Mouse (Mus musculus) kidney, embryonic 16.5 days (tissue): ENCODE results near the gene Mum1. TPM values are rescaled to one million over a fixed set of nuclear protein-coding genes. Genes with fewer than 3 reads are reported as not detected.

ENCODE experiments used
- ATAC-seq: fragments of 200-750 bp; cut with Nextera tagmentation; 2 replicates; pipeline ENCODE4 v1.8.0; 2017; ENCODE audit warnings: moderate TSS enrichment; ENCODE audit not compliant: low FRiP score, low TSS enrichment
- H3K27ac ChIP-seq: fragments of 300-500 bp; sonication (generic); 2 replicates; pipeline ENCODE4 v1.5.1; 2014; ENCODE audit warnings: low read length
- H3K27me3 ChIP-seq: fragments of 300-500 bp; sonication (generic); 2 replicates; pipeline ENCODE4 v1.6.1; 2014; ENCODE audit warnings: low read length, control low read depth, mixed read lengths; ENCODE audit not compliant: insufficient read depth
- H3K36me3 ChIP-seq: fragments of 300-500 bp; sonication (generic); 2 replicates; pipeline ENCODE4 v1.6.1; 2014; ENCODE audit warnings: low read length, control low read depth, mixed read lengths; ENCODE audit not compliant: insufficient read depth
- H3K4me1 ChIP-seq: fragments of 300-500 bp; sonication (generic); 2 replicates; pipeline ENCODE4 v1.6.1; 2014; ENCODE audit warnings: low read length, control low read depth, mixed read lengths; ENCODE audit not compliant: insufficient read depth
- H3K4me2 ChIP-seq: fragments of 300-500 bp; sonication (generic); replicated peaks from 2 replicates; pipeline ENCODE4 v1.6.1; 2014; ENCODE audit warnings: low read depth, low read length
- H3K4me3 ChIP-seq: fragments of 300-500 bp; sonication (generic); 2 replicates; pipeline ENCODE4 v1.5.1; 2014; ENCODE audit warnings: mild to moderate bottlenecking, low read length
- H3K9ac ChIP-seq: fragments of 300-500 bp; sonication (generic); replicated peaks from 2 replicates; pipeline ENCODE4 v1.6.1; 2014; ENCODE audit warnings: low read length
- H3K9me3 ChIP-seq: fragments of 300-500 bp; sonication (generic); 2 replicates; pipeline ENCODE4 v1.6.1; 2016; ENCODE audit warnings: low read length, control low read depth
- WGBS: fragments of 180-500 bp; shearing (Covaris S2); extraction: QIAGEN DNeasy Blood & Tissue Kit; methylation state at CpG from one replicate; pipeline ENCODE4 v1.1.7; 2014; 5-methylcytosine and 5-hydroxymethylcytosine counted together
- polyA plus RNA-seq: library from polyadenylated mRNA; unstranded; fragments of >200 nt; fragmentation: Nextera tagmentation; extraction: Ambion mirVana; gene quantifications from 2 replicates; pipeline ENCODE4 v1.2.1, GENCODE M21; 2015

Gene Mum1
- polyA plus RNA-seq, 1 experiment from 2014 or later = 74.6 TPM

- Histone ChIP-seq H3K9ac (peak overlapping the region; percentile 79), H3K36me3 (peaks cover 14% of the 10 kb centered on the region; the same call in 1 of the 2 replicates), H3K4me2 (peak overlapping the region; percentile 94), H3K27ac (peak overlapping the region; percentile 100), H3K27me3 (no peaks in the 10 kb centered on the region), H3K4me1 (peaks cover 39% of the 10 kb centered on the region), H3K9me3 (no peaks in the 10 kb centered on the region), H3K4me3 (peak overlapping the region; percentile 63)
- WGBS = 73% methylated on average over 12 of the region's 12 CpGs
- ATAC-seq = no peak
Observed at GRCm38 (mm10) chr10:80262169-80262568, 35.9 kb downstream of the Mum1 start.

DNA sequence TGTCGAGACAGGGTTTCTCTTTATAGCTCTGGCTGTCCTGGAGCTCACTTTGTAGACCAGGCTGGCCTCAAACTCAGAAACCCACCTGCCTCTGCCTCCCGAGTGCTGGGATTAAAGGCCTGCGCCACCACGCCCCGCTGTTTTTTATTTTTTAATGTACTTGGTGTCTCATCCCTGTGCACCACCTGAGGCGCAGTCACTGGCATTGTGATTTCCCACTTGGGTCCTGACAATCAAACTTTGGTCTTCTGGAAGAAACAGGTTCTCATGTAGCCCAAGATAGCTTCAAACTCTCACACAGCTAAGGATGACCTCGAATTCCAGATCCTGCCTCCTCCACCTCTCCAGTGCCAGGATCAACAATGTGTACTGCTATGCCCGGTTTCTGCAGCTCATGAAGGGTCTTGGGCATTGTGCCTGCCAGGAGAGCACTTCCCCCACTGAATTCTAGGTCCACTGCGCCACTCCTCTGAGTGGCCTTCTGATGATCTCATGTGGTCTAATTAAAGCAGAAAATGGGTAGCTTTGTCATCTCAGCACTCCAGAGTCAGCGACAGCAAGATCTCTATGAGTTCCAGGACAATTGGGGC is 36.6 kb downstream of the Mum1 start:
- no peaks in the 10 kb centered on the region for H3K27me3 ChIP-seq
- peaks cover 46% of the 10 kb centered on the region for H3K4me1 ChIP-seq
- no peak overlapping the region for H3K9ac ChIP-seq
- H3K27ac ChIP-seq = no peak overlapping the region
- peaks cover 14% of the 10 kb centered on the region; the same call in 1 of the 2 replicates for H3K36me3 ChIP-seq
- no peak overlapping the region for H3K4me3 ChIP-seq
- ATAC-seq = no peak
- H3K4me2 ChIP-seq = no peak overlapping the region
- no peaks in the 10 kb centered on the region for H3K9me3 ChIP-seq
- WGBS = 92% methylated on average over 10 of the region's 10 CpGs

DNA sequence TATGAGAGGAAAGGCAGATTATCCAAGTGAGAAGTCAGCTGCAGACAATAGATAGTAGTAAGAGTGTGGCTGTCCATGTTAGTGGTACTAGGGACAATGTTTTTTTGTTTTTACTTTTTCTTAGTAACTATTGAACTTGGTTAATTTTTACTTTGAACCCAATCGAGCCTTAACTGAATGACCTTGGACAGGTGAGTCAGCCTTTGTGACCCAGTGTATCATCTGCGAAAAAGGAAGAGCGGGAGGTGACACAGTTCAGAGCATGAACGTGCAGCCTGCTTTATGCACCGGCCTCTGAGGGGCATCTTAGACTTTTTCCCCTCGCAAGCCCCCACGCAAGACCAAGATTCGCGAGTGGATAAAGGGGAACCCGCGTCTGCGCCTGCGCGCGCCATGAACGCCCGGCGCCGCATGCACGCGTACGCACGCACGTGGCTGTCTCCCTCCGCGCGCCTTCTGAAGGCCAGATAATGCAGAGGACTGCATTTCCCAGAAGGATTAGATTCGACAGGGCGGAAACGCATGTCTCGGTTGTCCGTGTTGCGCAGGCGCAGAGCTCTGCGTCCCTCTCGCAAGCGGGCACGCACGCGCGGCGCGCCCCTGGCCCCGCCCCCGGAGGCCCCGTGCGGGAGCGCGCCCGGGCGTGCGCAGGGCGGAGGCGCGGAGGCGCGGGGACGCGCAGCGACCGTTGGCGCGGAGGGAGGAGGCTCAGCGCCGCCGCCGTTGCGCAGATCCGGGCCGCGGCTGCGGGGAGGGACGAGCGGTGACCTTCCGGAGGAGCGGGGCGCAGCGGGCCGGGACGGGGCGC is 38.3 kb downstream of the Mum1 start:
- 1% methylated on average over 59 of the region's 81 CpGs for WGBS
- Histone ChIP-seq H3K9ac (peak overlapping the region; percentile 97), H3K4me2 (peak overlapping the region; percentile 72), H3K9me3 (no peaks in the 10 kb centered on the region), H3K4me3 (peak overlapping the region; percentile 98), H3K36me3 (0 out of 2 replicates have a peak, but pooled peaks cover 6% of the 10 kb centered on the region), H3K27ac (peak overlapping the region; percentile 72), H3K27me3 (no peaks in the 10 kb centered on the region), H3K4me1 (peaks cover 45% of the 10 kb centered on the region)
- peak; percentile 40 for ATAC-seq

DNA sequence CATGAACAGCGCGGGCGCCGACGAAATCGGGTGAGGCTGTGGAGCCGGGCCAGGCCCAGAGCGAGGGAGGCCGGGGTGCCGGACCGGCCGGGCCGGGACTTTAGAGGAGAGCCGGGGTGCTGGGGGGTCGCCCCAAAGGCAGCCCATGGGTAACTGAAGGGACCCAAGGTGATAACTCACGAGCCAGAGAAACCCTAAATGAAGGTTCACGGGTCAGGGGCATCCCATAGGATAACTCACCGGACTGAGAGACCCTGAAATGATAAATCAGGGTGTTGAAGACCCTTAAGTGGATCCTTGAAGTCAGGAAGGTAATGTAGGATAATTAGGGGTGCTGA is 38.9 kb downstream of the Mum1 start:
- Histone ChIP-seq H3K36me3 (0 out of 2 replicates have a peak, but pooled peaks cover 6% of the 10 kb centered on the region), H3K4me3 (peak overlapping the region; percentile 98), H3K4me1 (peaks cover 42% of the 10 kb centered on the region), H3K4me2 (peak overlapping the region; percentile 72), H3K9ac (peak overlapping the region; percentile 97), H3K9me3 (no peaks in the 10 kb centered on the region), H3K27me3 (no peaks in the 10 kb centered on the region), H3K27ac (peak overlapping the region; percentile 72)
- no peak for ATAC-seq
- under 1% methylated on average over 18 of the region's 18 CpGs for WGBS

- H3K4me2 ChIP-seq = no peak overlapping the region
- no peak overlapping the region for H3K9ac ChIP-seq
- ATAC-seq = no peak
- 87% methylated on average over 2 of the region's 2 CpGs for WGBS
- no peak overlapping the region for H3K27ac ChIP-seq
- peaks cover 19% of the 10 kb centered on the region for H3K36me3 ChIP-seq
- no peak overlapping the region for H3K4me3 ChIP-seq
- no peaks in the 10 kb centered on the region for H3K9me3 ChIP-seq
- no peaks in the 10 kb centered on the region for H3K27me3 ChIP-seq
- peaks cover 36% of the 10 kb centered on the region for H3K4me1 ChIP-seq
Observed at GRCm38 (mm10) chr10:80270099-80270498, 43.9 kb downstream of the Mum1 start.

DNA sequence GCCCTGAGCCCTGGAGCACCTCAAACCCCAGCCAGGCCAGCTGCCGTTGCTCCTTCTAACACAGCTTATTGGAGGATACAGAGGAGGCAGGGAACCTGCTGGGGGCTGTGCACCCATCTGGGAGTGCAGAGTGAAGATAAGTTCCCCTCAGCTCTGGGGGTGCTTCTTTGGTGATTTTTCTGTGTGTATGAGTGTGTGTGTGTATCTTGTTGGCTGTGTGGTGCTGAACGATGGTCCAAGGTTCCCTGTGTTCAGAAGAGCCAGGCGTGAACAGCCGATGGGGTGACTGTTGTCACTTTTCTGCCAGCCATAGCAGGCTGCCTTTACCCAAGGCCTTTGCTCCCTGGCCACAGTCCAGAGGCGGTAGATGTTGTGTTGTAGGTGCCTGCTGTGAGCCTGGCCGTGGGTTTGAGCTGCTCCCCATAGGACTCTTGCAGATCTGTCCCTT is 44.5 kb downstream of the Mum1 start:
- Histone ChIP-seq H3K4me3 (no peak overlapping the region), H3K27me3 (no peaks in the 10 kb centered on the region), H3K36me3 (peaks cover 24% of the 10 kb centered on the region), H3K4me1 (peaks cover 34% of the 10 kb centered on the region), H3K9me3 (no peaks in the 10 kb centered on the region), H3K4me2 (no peak overlapping the region), H3K27ac (no peak overlapping the region), H3K9ac (no peak overlapping the region; the same call in 1 of the 2 replicates)
- ATAC-seq = no peak
- WGBS = 81% methylated on average over 6 of the region's 6 CpGs

- Histone ChIP-seq H3K9ac (no peak overlapping the region; the same call in 1 of the 2 replicates), H3K4me1 (peaks cover 28% of the 10 kb centered on the region), H3K9me3 (no peaks in the 10 kb centered on the region), H3K4me2 (no peak overlapping the region), H3K36me3 (peaks cover 29% of the 10 kb centered on the region), H3K27me3 (no peaks in the 10 kb centered on the region), H3K4me3 (no peak overlapping the region), H3K27ac (0 out of 2 replicates have a peak overlapping the region, but pooled peaks have one; percentile 6)
- 79% methylated on average over 5 of the region's 5 CpGs for WGBS
- no peak for ATAC-seq
Observed at GRCm38 (mm10) chr10:80271186-80271843, 45.1 kb downstream of the Mum1 start.

- Histone ChIP-seq H3K4me3 (no peak overlapping the region), H3K4me1 (peaks cover 21% of the 10 kb centered on the region), H3K36me3 (peaks cover 35% of the 10 kb centered on the region), H3K9me3 (no peaks in the 10 kb centered on the region), H3K9ac (no peak overlapping the region), H3K4me2 (no peak overlapping the region), H3K27me3 (no peaks in the 10 kb centered on the region), H3K27ac (no peak overlapping the region)
- no peak for ATAC-seq
- WGBS = 92% methylated on average over 8 of the region's 8 CpGs
Observed at GRCm38 (mm10) chr10:80271870-80272585, 45.8 kb downstream of the Mum1 start.

DNA sequence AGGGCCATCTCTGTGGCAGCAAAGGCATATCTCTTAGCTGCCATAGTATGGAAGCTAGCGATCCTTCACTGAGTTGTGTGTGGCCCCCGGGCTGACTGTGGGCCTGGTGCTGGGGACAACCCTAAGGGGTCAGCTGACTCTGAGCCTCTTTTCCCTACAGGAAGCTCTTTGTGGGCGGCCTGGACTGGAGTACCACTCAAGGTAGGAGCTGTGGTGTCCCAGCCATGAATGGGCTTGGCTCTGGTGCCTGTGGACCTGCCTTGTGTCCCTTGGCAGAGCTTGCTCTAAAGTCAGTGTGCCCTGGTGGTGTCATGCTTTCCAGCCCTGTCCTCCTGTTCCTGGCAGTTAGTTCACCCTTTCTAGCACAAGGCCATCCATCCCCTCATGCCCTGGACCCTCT is 47.6 kb downstream of the Mum1 start:
- Histone ChIP-seq H3K9ac (no peak overlapping the region), H3K4me3 (no peak overlapping the region), H3K27ac (no peak overlapping the region), H3K9me3 (no peaks in the 10 kb centered on the region), H3K4me2 (no peak overlapping the region), H3K36me3 (peaks cover 47% of the 10 kb centered on the region), H3K27me3 (no peaks in the 10 kb centered on the region), H3K4me1 (peaks cover 11% of the 10 kb centered on the region)
- WGBS = 85% methylated on average over 3 of the region's 3 CpGs
- ATAC-seq = no peak
